Mouse (Mus musculus) intestine, postnatal 0 days (tissue): ENCODE results near the gene Opcml. TPM values are rescaled to one million over a fixed set of nuclear protein-coding genes. Genes with fewer than 3 reads are reported as not detected.

ENCODE experiments used
- ATAC-seq: fragments of 200-750 bp; cut with Nextera tagmentation; 2 replicates; pipeline ENCODE4 v1.8.0; 2017; ENCODE audit warnings: mild to moderate bottlenecking, moderate TSS enrichment, moderate library complexity
- H3K27ac ChIP-seq: fragments of 300-500 bp; sonication (generic); 2 replicates; pipeline ENCODE4 v1.5.1; 2014; ENCODE audit warnings: mild to moderate bottlenecking, low read depth, low read length, moderate library complexity
- H3K27me3 ChIP-seq: fragments of 300-500 bp; sonication (generic); replicated peaks from 2 replicates; pipeline ENCODE4 v1.6.1; 2014; ENCODE audit warnings: low read length, mixed read lengths; ENCODE audit not compliant: control insufficient read depth, insufficient read depth
- H3K36me3 ChIP-seq: fragments of 300-500 bp; sonication (generic); 2 replicates; pipeline ENCODE4 v1.6.1; 2014; ENCODE audit warnings: mild to moderate bottlenecking, moderate library complexity; ENCODE audit not compliant: control insufficient read depth, insufficient read depth
- H3K4me1 ChIP-seq: fragments of 300-500 bp; sonication (generic); replicated peaks from 2 replicates; pipeline ENCODE4 v1.6.1; 2014; ENCODE audit warnings: antibody characterized with exemption, low read length, mixed read lengths; ENCODE audit not compliant: control insufficient read depth, insufficient read depth
- H3K4me2 ChIP-seq: fragments of 300-500 bp; sonication (generic); replicated peaks from 2 replicates; pipeline ENCODE4 v1.6.1; 2014; ENCODE audit warnings: low read depth, mild to moderate bottlenecking, moderate library complexity
- H3K4me3 ChIP-seq: fragments of 300-500 bp; sonication (generic); 2 replicates; pipeline ENCODE4 v1.5.1; 2014; ENCODE audit warnings: low read depth, low read length
- H3K9ac ChIP-seq: fragments of 300-500 bp; sonication (generic); 2 replicates; pipeline ENCODE4 v1.6.1; 2014; ENCODE audit warnings: mild to moderate bottlenecking, low read depth, low read length
- H3K9me3 ChIP-seq: fragments of 300-500 bp; sonication (generic); 2 replicates; pipeline ENCODE4 v1.6.1; 2016; ENCODE audit warnings: mixed run types; ENCODE audit not compliant: control insufficient read depth
- CTCF ChIP-seq: sonication (generic); IDR thresholded peaks from 2 replicates; pipeline ENCODE4 v1.5.1; 2016; ENCODE audit warnings: low read depth, mild to moderate bottlenecking, control low read depth, antibody characterized with exemption, moderate library complexity
- WGBS: fragments of 180-500 bp; shearing (Covaris S2); extraction: QIAGEN DNeasy Blood & Tissue Kit; methylation state at CpG from one replicate; pipeline ENCODE4 v1.1.7; 2014; 5-methylcytosine and 5-hydroxymethylcytosine counted together
- polyA plus RNA-seq: library from polyadenylated mRNA; unstranded; fragments of >200 nt; fragmentation: Nextera tagmentation; extraction: Ambion mirVana; gene quantifications from 2 replicates; pipeline ENCODE4 v1.2.1, GENCODE M21; 2015

The Opcml gene
- polyA plus RNA-seq, 1 experiment from 2014 or later: 1.7 TPM

- Histone ChIP-seq H3K9me3 (no peaks in the 10 kb centered on the region), H3K27me3 (no peaks in the 10 kb centered on the region), H3K4me2 (no peak overlapping the region), H3K4me1 (no peaks in the 10 kb centered on the region), H3K36me3 (no peaks in the 10 kb centered on the region), H3K27ac (no peak overlapping the region), H3K4me3 (no peak overlapping the region), H3K9ac (no peak overlapping the region)
- ATAC-seq: no peak
- WGBS: 84% methylated on average over 3 of the region's 3 CpGs
- TF ChIP-seq CTCF: no peak
These were observed 11.2 kb downstream of the Opcml start for GRCm38 (mm10) chr9:27801807-27802206.

GRCm38 (mm10) chr9:27802379-27802778 is 11.8 kb downstream of the Opcml start:
- ATAC-seq: no peak
- Histone ChIP-seq H3K36me3 (no peaks in the 10 kb centered on the region), H3K4me3 (no peak overlapping the region), H3K27ac (no peak overlapping the region), H3K4me2 (no peak overlapping the region), H3K9ac (no peak overlapping the region), H3K27me3 (no peaks in the 10 kb centered on the region), H3K4me1 (no peaks in the 10 kb centered on the region), H3K9me3 (no peaks in the 10 kb centered on the region)
- TF ChIP-seq CTCF: no peak

DNA sequence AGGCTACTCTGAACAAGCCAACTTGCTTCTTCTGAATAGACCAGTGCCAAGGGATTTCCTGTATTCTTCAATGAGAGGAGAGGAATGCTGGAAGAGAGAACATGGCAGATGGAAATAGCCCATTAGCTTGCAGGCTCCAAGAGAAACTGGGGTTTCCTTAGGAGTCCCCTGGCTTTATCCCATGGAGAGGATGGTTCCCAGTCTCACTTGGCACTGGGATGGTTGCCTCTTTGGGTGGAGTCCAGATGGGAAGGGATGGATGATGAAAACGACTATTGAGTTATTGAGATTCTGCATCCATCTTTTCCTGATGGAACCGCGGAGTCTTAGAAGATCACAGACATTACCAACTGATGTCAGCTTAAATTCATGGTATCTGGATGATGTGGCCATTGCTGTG is 13.9 kb downstream of the Opcml start:
- no peak for TF ChIP-seq CTCF
- no peaks in the 10 kb centered on the region for H3K4me1 ChIP-seq
- WGBS: 90% methylated on average over 3 of the region's 3 CpGs
- H3K9me3 ChIP-seq: no peaks in the 10 kb centered on the region
- no peak for ATAC-seq
- H3K36me3 ChIP-seq: no peaks in the 10 kb centered on the region
- H3K27me3 ChIP-seq: no peaks in the 10 kb centered on the region
- no peak overlapping the region for H3K4me2 ChIP-seq
- H3K27ac ChIP-seq: no peak overlapping the region
- no peak overlapping the region for H3K4me3 ChIP-seq
- H3K9ac ChIP-seq: no peak overlapping the region

- no peak for TF ChIP-seq CTCF
- no peak overlapping the region for H3K27ac ChIP-seq
- ATAC-seq: no peak
These were observed 19.2 kb downstream of the Opcml start for GRCm38 (mm10) chr9:27809741-27810140.

GRCm38 (mm10) chr9:27813207-27813790 is 22.7 kb downstream of the Opcml start:
- 29% methylated on average over 3 of the region's 3 CpGs for WGBS
- no peaks in the 10 kb centered on the region for H3K9me3 ChIP-seq
- H3K4me2 ChIP-seq: no peak overlapping the region
- no peak for ATAC-seq
- no peak overlapping the region for H3K27ac ChIP-seq
- H3K27me3 ChIP-seq: no peaks in the 10 kb centered on the region
- TF ChIP-seq CTCF: no peak
- no peak overlapping the region for H3K4me3 ChIP-seq
- H3K36me3 ChIP-seq: no peaks in the 10 kb centered on the region
- no peaks in the 10 kb centered on the region for H3K4me1 ChIP-seq
- no peak overlapping the region for H3K9ac ChIP-seq

More at GRCm38 (mm10) chr9:27809741-27810140, 19.2 kb downstream of the Opcml start:
- Histone ChIP-seq H3K4me1 (no peaks in the 10 kb centered on the region), H3K9ac (no peak overlapping the region), H3K27me3 (no peaks in the 10 kb centered on the region), H3K4me2 (no peak overlapping the region), H3K9me3 (no peaks in the 10 kb centered on the region), H3K36me3 (no peaks in the 10 kb centered on the region), H3K4me3 (no peak overlapping the region)
- 88% methylated on average over 8 of the region's 8 CpGs for WGBS

DNA sequence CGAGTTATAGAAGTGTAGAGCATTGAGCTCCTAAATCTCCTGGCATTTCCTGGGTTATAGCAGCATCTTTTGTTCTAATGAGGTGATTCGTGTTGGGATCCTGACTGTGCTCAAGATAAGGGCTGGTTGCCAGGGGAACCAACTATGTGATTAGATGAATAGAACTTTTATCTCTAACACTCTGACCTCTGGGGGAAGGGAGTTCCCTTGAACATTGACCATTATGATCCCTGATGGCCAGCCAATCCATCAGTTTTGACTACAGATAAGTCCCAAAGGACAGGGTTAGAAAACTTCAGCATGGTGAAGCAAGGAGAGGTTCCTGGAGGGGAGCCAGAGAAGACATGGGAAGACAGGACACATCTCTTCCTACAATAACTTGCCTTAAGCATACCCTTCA is 23.6 kb downstream of the Opcml start:
- H3K27me3 ChIP-seq: no peaks in the 10 kb centered on the region
- H3K4me2 ChIP-seq: no peak overlapping the region
- H3K36me3 ChIP-seq: no peaks in the 10 kb centered on the region
- ATAC-seq: no peak
- H3K4me3 ChIP-seq: no peak overlapping the region
- WGBS: 14% methylated on average over 2 of the region's 2 CpGs
- H3K27ac ChIP-seq: no peak overlapping the region
- no peak overlapping the region for H3K9ac ChIP-seq
- no peaks in the 10 kb centered on the region for H3K9me3 ChIP-seq
- TF ChIP-seq CTCF: no peak
- no peaks in the 10 kb centered on the region for H3K4me1 ChIP-seq

GRCm38 (mm10) chr9:27821197-27821596 is 30.6 kb downstream of the Opcml start:
- no peak for ATAC-seq
- H3K9ac ChIP-seq: no peak overlapping the region
- no peak overlapping the region for H3K4me3 ChIP-seq
- WGBS: 67% methylated on average over 1 of the region's 1 CpGs
- TF ChIP-seq CTCF: no peak
- no peaks in the 10 kb centered on the region for H3K4me1 ChIP-seq
- H3K9me3 ChIP-seq: no peaks in the 10 kb centered on the region
- no peak overlapping the region for H3K4me2 ChIP-seq
- no peaks in the 10 kb centered on the region for H3K27me3 ChIP-seq
- no peak overlapping the region for H3K27ac ChIP-seq
- H3K36me3 ChIP-seq: no peaks in the 10 kb centered on the region
